Mouse (Mus musculus): ENCODE results near the gene Pdxp. TPM values are rescaled to one million over a fixed set of nuclear protein-coding genes. Genes with fewer than 3 reads are reported as not detected.

Gene Pdxp
- polyA plus RNA-seq, 1 experiment from 2014 or later: 4.1 TPM

- DNase-seq (ENCODE audit: low spot score) (no peak), ATAC-seq (ENCODE audit: low FRiP score, low TSS enrichment) (no peak)
- TF ChIP-seq CTCF (IDR thresholded peaks at IDR 0.05; ENCODE audit: low read depth): peak; percentile 71
- no peak for TF ChIP-seq EP300 (optimal IDR thresholded peaks at IDR 0.05)
- Histone ChIP-seq H3K9me3 (ENCODE audit: control insufficient read depth, low read length) (no peaks in the 10 kb centered on the region), H3K4me2 (replicated peaks; ENCODE audit: low read depth) (no peak overlapping the region), H3K4me1 (replicated peaks; ENCODE audit: control insufficient read depth, insufficient read depth) (no peaks in the 10 kb centered on the region), H3K27me3 (ENCODE audit: control insufficient read depth, insufficient read depth, low read length) (no peaks in the 10 kb centered on the region), H3K36me3 (ENCODE audit: control insufficient read depth, insufficient read depth, low read length) (no peaks in the 10 kb centered on the region), H3K4me3 (ENCODE audit: low read depth, low read length) (no peak overlapping the region), H3K27ac (replicated peaks) (no peak overlapping the region), H3K9ac (ENCODE audit: low read length) (no peak overlapping the region)
- WGBS: 70% methylated on average over 4 of the region's 4 CpGs
These were observed 42.6 kb downstream of the Pdxp start for GRCm38 (mm10) chr15:78956351-78956750.

DNA sequence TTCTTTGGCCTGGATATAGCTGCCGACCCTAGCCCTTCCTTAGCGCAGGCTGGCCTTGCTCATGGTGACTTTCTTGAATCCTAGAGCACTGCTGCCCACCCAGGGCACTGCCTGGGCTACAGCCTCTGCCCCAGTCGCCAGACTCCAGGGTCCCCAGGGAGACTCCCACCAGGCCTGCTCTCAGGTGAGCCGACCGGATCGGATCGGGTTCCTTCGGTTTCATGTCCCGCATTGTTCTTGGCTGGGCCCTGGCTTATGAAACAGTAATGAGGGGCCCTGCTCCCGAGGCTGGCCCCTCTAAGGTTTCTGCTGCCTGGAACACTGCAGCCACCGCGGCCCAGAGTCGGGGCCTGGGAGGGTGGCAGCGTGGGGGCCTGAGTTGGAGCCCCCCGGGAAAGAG lies 43.3 kb downstream of the Pdxp start:
- no peaks in the 10 kb centered on the region for H3K36me3 ChIP-seq (ENCODE audit: control insufficient read depth, insufficient read depth, low read length)
- no peak overlapping the region for H3K4me3 ChIP-seq (ENCODE audit: low read depth, low read length)
- H3K27me3 ChIP-seq (ENCODE audit: control insufficient read depth, insufficient read depth, low read length): no peaks in the 10 kb centered on the region
- no peak overlapping the region for H3K9ac ChIP-seq (ENCODE audit: low read length)
- H3K9me3 ChIP-seq (ENCODE audit: control insufficient read depth, low read length): no peaks in the 10 kb centered on the region
- ATAC-seq (ENCODE audit: low FRiP score, low TSS enrichment) (no peak), DNase-seq (ENCODE audit: low spot score) (no peak)
- no peak overlapping the region for H3K27ac ChIP-seq (replicated peaks)
- no peak overlapping the region for H3K4me2 ChIP-seq (replicated peaks; ENCODE audit: low read depth)
- no peak for TF ChIP-seq CTCF (IDR thresholded peaks at IDR 0.05; ENCODE audit: low read depth)
- TF ChIP-seq EP300 (optimal IDR thresholded peaks at IDR 0.05): no peak
- WGBS: 49% methylated on average over 15 of the region's 15 CpGs
- no peaks in the 10 kb centered on the region for H3K4me1 ChIP-seq (replicated peaks; ENCODE audit: control insufficient read depth, insufficient read depth)

DNA sequence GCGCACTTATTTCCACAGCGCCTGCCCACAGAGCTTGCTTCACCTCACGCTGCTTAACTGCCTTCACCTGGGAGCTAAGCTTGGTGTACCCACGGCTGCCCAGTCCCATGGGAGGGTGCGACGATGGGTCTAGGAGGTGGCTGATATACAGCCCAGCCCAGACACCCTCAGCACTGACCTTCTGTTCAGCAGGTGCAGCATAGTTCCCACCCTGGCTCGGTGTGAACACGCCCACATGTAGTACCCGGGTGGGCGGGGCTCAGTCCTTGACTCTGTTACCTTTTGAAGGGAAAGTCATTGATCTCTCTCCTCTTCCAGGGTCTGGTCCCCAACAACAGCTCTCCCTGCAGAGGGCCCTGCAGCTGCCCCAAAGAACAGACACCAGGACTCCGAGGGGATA lies 45.8 kb downstream of the Pdxp start:
- no peak overlapping the region for H3K4me3 ChIP-seq (ENCODE audit: low read depth, low read length)
- TF ChIP-seq EP300 (optimal IDR thresholded peaks at IDR 0.05): no peak
- no peak for TF ChIP-seq CTCF (IDR thresholded peaks at IDR 0.05; ENCODE audit: low read depth)
- no peaks in the 10 kb centered on the region for H3K36me3 ChIP-seq (ENCODE audit: control insufficient read depth, insufficient read depth, low read length)
- H3K4me1 ChIP-seq (replicated peaks; ENCODE audit: control insufficient read depth, insufficient read depth): no peaks in the 10 kb centered on the region
- 76% methylated on average over 11 of the region's 11 CpGs for WGBS
- no peak overlapping the region for H3K4me2 ChIP-seq (replicated peaks; ENCODE audit: low read depth)
- no peak overlapping the region for H3K27ac ChIP-seq (replicated peaks)
- H3K27me3 ChIP-seq (ENCODE audit: control insufficient read depth, insufficient read depth, low read length): no peaks in the 10 kb centered on the region
- ATAC-seq (ENCODE audit: low FRiP score, low TSS enrichment) (no peak), DNase-seq (ENCODE audit: low spot score) (no peak)
- no peak overlapping the region for H3K9ac ChIP-seq (ENCODE audit: low read length)
- no peaks in the 10 kb centered on the region for H3K9me3 ChIP-seq (ENCODE audit: control insufficient read depth, low read length)

DNA sequence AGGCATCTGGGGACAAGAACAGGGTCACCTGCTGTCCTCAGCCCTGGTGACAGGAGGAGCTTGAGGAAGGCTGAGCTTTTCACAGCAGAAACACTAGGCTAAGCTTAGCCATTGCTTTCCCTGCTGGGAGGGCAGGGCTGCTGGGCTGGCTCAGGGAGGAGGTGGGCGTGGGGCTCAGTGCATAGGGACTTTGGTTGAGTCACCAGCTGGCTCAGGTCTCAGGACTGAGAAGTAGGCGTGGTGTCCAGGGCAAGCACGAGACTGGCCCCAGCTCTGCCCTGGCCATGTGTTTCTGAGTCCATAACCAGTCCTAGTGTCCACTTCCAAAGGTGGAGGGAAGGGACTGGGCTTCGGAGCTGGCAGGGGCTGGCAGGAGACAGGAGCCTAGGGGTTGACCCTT lies 46.4 kb downstream of the Pdxp start:
- TF ChIP-seq CTCF (IDR thresholded peaks at IDR 0.05; ENCODE audit: low read depth) (no peak), EP300 (optimal IDR thresholded peaks at IDR 0.05) (no peak)
- Histone ChIP-seq H3K9me3 (ENCODE audit: control insufficient read depth, low read length) (no peaks in the 10 kb centered on the region), H3K4me2 (replicated peaks; ENCODE audit: low read depth) (no peak overlapping the region), H3K36me3 (ENCODE audit: control insufficient read depth, insufficient read depth, low read length) (no peaks in the 10 kb centered on the region), H3K27me3 (ENCODE audit: control insufficient read depth, insufficient read depth, low read length) (no peaks in the 10 kb centered on the region), H3K4me3 (ENCODE audit: low read depth, low read length) (no peak overlapping the region), H3K27ac (replicated peaks) (no peak overlapping the region), H3K4me1 (replicated peaks; ENCODE audit: control insufficient read depth, insufficient read depth) (no peaks in the 10 kb centered on the region), H3K9ac (ENCODE audit: low read length) (no peak overlapping the region; the same call in 1 of the 2 replicates)
- ATAC-seq (ENCODE audit: low FRiP score, low TSS enrichment) (peak; percentile 74), DNase-seq (ENCODE audit: low spot score) (peak; percentile 71)
- 36% methylated on average over 4 of the region's 4 CpGs for WGBS

- 15% methylated on average over 2 of the region's 2 CpGs for WGBS
- Histone ChIP-seq H3K36me3 (ENCODE audit: control insufficient read depth, insufficient read depth, low read length) (no peaks in the 10 kb centered on the region), H3K4me3 (ENCODE audit: low read depth, low read length) (no peak overlapping the region), H3K9ac (ENCODE audit: low read length) (no peak overlapping the region), H3K4me1 (replicated peaks; ENCODE audit: control insufficient read depth, insufficient read depth) (no peaks in the 10 kb centered on the region), H3K27ac (replicated peaks) (0 out of 2 replicates have a peak overlapping the region, but pooled peaks have one; percentile 13), H3K27me3 (ENCODE audit: control insufficient read depth, insufficient read depth, low read length) (no peaks in the 10 kb centered on the region), H3K4me2 (replicated peaks; ENCODE audit: low read depth) (no peak overlapping the region), H3K9me3 (ENCODE audit: control insufficient read depth, low read length) (no peaks in the 10 kb centered on the region)
- DNase-seq (ENCODE audit: low spot score): peak; percentile 86
- TF ChIP-seq EP300 (optimal IDR thresholded peaks at IDR 0.05) (no peak), CTCF (IDR thresholded peaks at IDR 0.05; ENCODE audit: low read depth) (peak; percentile 85)
- peak; percentile 84 for ATAC-seq (ENCODE audit: low FRiP score, low TSS enrichment)
These were observed 49.2 kb downstream of the Pdxp start for GRCm38 (mm10) chr15:78962885-78963284.

Small RNA genes lying within 50 kb of the gene (microRNA-seq; reads per million reads assigned to microRNA genes)
- not detected for gene Mir6955

Other genes starting within 250 kb of the Pdxp start
- gene Elfn2, start 195.1 kb upstream of the Pdxp start, polyA plus RNA-seq (2015; fragmentation: Nextera tagmentation; extraction: Ambion mirVana): 0.06 and 0.11 TPM in 2 replicates
- gene Mfng, start 140.4 kb upstream of the Pdxp start, polyA plus RNA-seq (2015; fragmentation: Nextera tagmentation; extraction: Ambion mirVana): 5.6 and 7.2 TPM in 2 replicates
- gene Card10, start 110.9 kb upstream of the Pdxp start, polyA plus RNA-seq (2015; fragmentation: Nextera tagmentation; extraction: Ambion mirVana): 2.4 and 2.8 TPM in 2 replicates
- gene Cdc42ep1, start 71.3 kb upstream of the Pdxp start, polyA plus RNA-seq (2015; fragmentation: Nextera tagmentation; extraction: Ambion mirVana): 37.7 and 45.4 TPM in 2 replicates
- 39.4 and 39.5 TPM in 2 replicates for gene Lgals2, start 58.4 kb upstream of the Pdxp start, polyA plus RNA-seq (2015; fragmentation: Nextera tagmentation; extraction: Ambion mirVana)
- 35.6 and 39.3 TPM in 2 replicates for gene Gga1, start 36.7 kb upstream of the Pdxp start, polyA plus RNA-seq (2015; fragmentation: Nextera tagmentation; extraction: Ambion mirVana)
- gene Gm49510, start 14.3 kb upstream of the Pdxp start, polyA plus RNA-seq (2015; fragmentation: Nextera tagmentation; extraction: Ambion mirVana): 0.27 and 0.28 TPM in 2 replicates
- 22.7 and 27.4 TPM in 2 replicates for gene Sh3bp1, start 14.2 kb upstream of the Pdxp start, polyA plus RNA-seq (2015; fragmentation: Nextera tagmentation; extraction: Ambion mirVana)
- 1,326 and 1,632 TPM in 2 replicates for gene Lgals1, start 12.8 kb downstream of the Pdxp start, polyA plus RNA-seq (2015; fragmentation: Nextera tagmentation; extraction: Ambion mirVana)
- gene Nol12, start 21.0 kb downstream of the Pdxp start, polyA plus RNA-seq (2015; fragmentation: Nextera tagmentation; extraction: Ambion mirVana): 32.3 and 36.4 TPM in 2 replicates
- gene Triobp, start 33.8 kb downstream of the Pdxp start, polyA plus RNA-seq (2015; fragmentation: Nextera tagmentation; extraction: Ambion mirVana): 22.4 and 30.6 TPM in 2 replicates
- 285 and 309 TPM in 2 replicates for gene H1f0, start 114.5 kb downstream of the Pdxp start, polyA plus RNA-seq (2015; fragmentation: Nextera tagmentation; extraction: Ambion mirVana)
- gene Galr3, start 128.0 kb downstream of the Pdxp start, polyA plus RNA-seq (2015; fragmentation: Nextera tagmentation; extraction: Ambion mirVana): 0.31 and 0.34 TPM in 2 replicates
- gene Ankrd54, start 149.0 kb downstream of the Pdxp start, polyA plus RNA-seq (2015; fragmentation: Nextera tagmentation; extraction: Ambion mirVana): 27.1 and 28.0 TPM in 2 replicates
- 132 and 135 TPM in 2 replicates for gene Eif3l, start 161.3 kb downstream of the Pdxp start, polyA plus RNA-seq (2015; fragmentation: Nextera tagmentation; extraction: Ambion mirVana)
- 7.0 and 7.8 TPM in 2 replicates for gene Micall1, start 195.0 kb downstream of the Pdxp start, polyA plus RNA-seq (2015; fragmentation: Nextera tagmentation; extraction: Ambion mirVana)
- 308 and 320 TPM in 2 replicates for gene Polr2f, start 227.1 kb downstream of the Pdxp start, polyA plus RNA-seq (2015; fragmentation: Nextera tagmentation; extraction: Ambion mirVana)
- 6.4 and 7.9 TPM in 2 replicates for gene 1700088E04Rik, start 227.3 kb downstream of the Pdxp start, polyA plus RNA-seq (2015; fragmentation: Nextera tagmentation; extraction: Ambion mirVana)